Mouse (Mus musculus) heart, embryonic 10.5 days (tissue): Measurements from ENCODE around the gene Spata31. TPM values are rescaled to one million over a fixed set of nuclear protein-coding genes. Genes with fewer than 3 reads are reported as not detected.

Experiments used
- DNase-seq: peaks from one replicate; pipeline ENCODE4 v3.0.0-alpha.2; 2017; ENCODE audit warnings: low spot score
- H3K27ac ChIP-seq: fragments of 300-500 bp; sonication (generic); 2 replicates; pipeline ENCODE4 v1.5.1; 2016; ENCODE audit warnings: mild to moderate bottlenecking
- H3K27me3 ChIP-seq: fragments of 300-500 bp; sonication (generic); 2 replicates; pipeline ENCODE4 v1.6.1; 2016; ENCODE audit warnings: mild to moderate bottlenecking; ENCODE audit not compliant: poor library complexity, insufficient read depth, severe bottlenecking
- H3K36me3 ChIP-seq: fragments of 300-500 bp; sonication (generic); 2 replicates; pipeline ENCODE4 v1.6.1; 2016; ENCODE audit warnings: mild to moderate bottlenecking, moderate library complexity
- H3K4me1 ChIP-seq: fragments of 300-500 bp; sonication (generic); 2 replicates; pipeline ENCODE4 v1.6.1; 2016; ENCODE audit warnings: mild to moderate bottlenecking
- H3K4me3 ChIP-seq: fragments of 300-500 bp; sonication (generic); 2 replicates; pipeline ENCODE4 v1.5.1; 2016; ENCODE audit warnings: mild to moderate bottlenecking, moderate library complexity
- H3K9me3 ChIP-seq: fragments of 300-500 bp; sonication (generic); 2 replicates; pipeline ENCODE4 v1.6.1; 2016; ENCODE audit warnings: mild to moderate bottlenecking, moderate library complexity
- WGBS: fragments of 180-500 bp; shearing (Covaris S2); methylation state at CpG from one replicate; pipeline ENCODE4 v1.1.7; 2016; 5-methylcytosine and 5-hydroxymethylcytosine counted together
- polyA plus RNA-seq: library from polyadenylated mRNA; unstranded; fragments of >200 nt; fragmentation: Nextera tagmentation; extraction: Ambion mirVana; gene quantifications from 2 replicates; pipeline ENCODE4 v1.2.1, GENCODE M21; 2016

Spata31 gene
- polyA plus RNA-seq = not detected in 2 replicates

DNA sequence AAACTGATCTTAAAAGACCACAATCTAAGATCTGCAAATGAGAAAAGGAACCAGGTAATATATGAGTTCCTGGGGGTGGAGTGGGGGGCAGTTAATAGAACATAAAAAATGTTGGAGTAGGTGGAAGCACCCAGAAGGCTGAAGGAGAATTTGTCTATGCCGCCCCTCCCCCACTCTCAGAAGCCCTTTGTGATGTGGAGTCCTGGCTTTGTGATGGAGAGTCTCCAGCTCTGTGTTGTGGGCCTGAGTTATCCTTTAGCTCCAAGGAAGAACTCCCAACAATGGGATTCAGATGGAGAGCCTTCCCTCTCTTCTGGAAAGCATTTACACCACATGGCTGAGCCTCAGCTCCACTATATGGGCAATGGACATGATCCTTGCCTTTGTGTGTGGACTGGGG lies at the start of gene Spata31:
Gene Spata31, plus strand, starts transcription at position 216 of the 400 bp plus-strand sequence.
- Histone ChIP-seq H3K4me1 (no peaks in the 10 kb centered on the region), H3K9me3 (no peaks in the 10 kb centered on the region), H3K36me3 (no peaks in the 10 kb centered on the region), H3K27ac (no peak within 1 kb of the TSS), H3K27me3 (no peaks in the 10 kb centered on the region), H3K4me3 (no peak within 1 kb of the TSS)
- DNase-seq = no peak
- WGBS = 64% methylated on average over 1 of the region's 1 CpGs

DNA sequence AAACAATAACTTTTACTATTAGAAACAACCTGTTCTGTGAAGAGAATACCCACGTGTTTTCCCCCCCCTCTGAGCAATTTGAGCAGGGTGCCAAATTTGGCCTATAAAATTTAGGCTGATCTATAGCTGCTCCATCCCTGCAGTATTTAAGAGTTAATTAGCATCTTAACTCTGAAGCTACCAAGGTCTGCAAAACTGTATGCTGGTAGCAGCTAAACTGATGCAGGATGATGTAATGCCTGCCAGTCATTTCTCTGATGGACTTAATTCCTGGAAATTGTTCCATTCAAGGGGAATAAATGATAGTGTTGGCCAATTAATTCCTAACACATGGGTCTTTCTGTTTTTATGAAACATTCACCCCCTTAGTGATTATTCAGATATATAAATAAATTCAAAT lies 14.1 kb upstream of the Spata31 start:
- Histone ChIP-seq H3K27me3 (no peaks in the 10 kb centered on the region), H3K9me3 (no peaks in the 10 kb centered on the region), H3K4me3 (no peak overlapping the region), H3K27ac (no peak overlapping the region), H3K36me3 (no peaks in the 10 kb centered on the region), H3K4me1 (no peaks in the 10 kb centered on the region)
- 62% methylated on average over 1 of the region's 1 CpGs for WGBS
- no peak for DNase-seq

GRCm38 (mm10) chr13:64903585-64904208 lies 13.5 kb upstream of the Spata31 start, which contains the start of gene Cntnap3:
TSS of gene Cntnap3 (minus strand) at chr13:64903955.
- no peaks in the 10 kb centered on the region for H3K36me3 ChIP-seq
- no peaks in the 10 kb centered on the region for H3K4me1 ChIP-seq
- 15% methylated on average over 16 of the region's 16 CpGs for WGBS
- H3K9me3 ChIP-seq = no peaks in the 10 kb centered on the region
- H3K27me3 ChIP-seq = no peaks in the 10 kb centered on the region
- no peak for DNase-seq
- no peak within 1 kb of the TSS for H3K27ac ChIP-seq
- H3K4me3 ChIP-seq = peak within 1 kb of the TSS; percentile 38

Other genes with a start within 250 kb of the Spata31 start
- gene Cntnap3, start 13.5 kb upstream of the Spata31 start, polyA plus RNA-seq = not detected in 2 replicates
- gene Spata31d1c, start 115.7 kb downstream of the Spata31 start, polyA plus RNA-seq = not detected in 2 replicates
- gene Prss47, start 135.4 kb downstream of the Spata31 start, polyA plus RNA-seq = not detected in 2 replicates
- 42.4 and 43.7 TPM in 2 replicates for gene Mfsd14b, start 195.6 kb downstream of the Spata31 start, polyA plus RNA-seq
- not detected in 2 replicates for gene Olfr465-ps1, start 220.7 kb downstream of the Spata31 start, polyA plus RNA-seq
- gene Olfr466, start 232.8 kb downstream of the Spata31 start, polyA plus RNA-seq = not detected in 2 replicates